Mouse (Mus musculus) left cerebral cortex, postnatal 4 days (tissue): ENCODE data around the gene Gpr4. TPM values are rescaled to one million over a fixed set of nuclear protein-coding genes. Genes with fewer than 3 reads are reported as not detected.
A peak's percentile ranks its signal among the peaks of the same experiment; 100 is the strongest.

Experiments
- microRNA-seq: library from miRNA; unstranded; fragments of <30 nt; microRNA quantifications from one replicate; pipeline ENCODE4 v1.2.0, GENCODE M21; 2022
- total RNA-seq, 2 experiments: library from RNA; stranded (reverse); gene quantifications; 2 replicates each; pipeline ENCODE4 v1.2.3; 2021

Gene Gpr4
- total RNA-seq, 2 experiments from 2014 or later = 3.5 to 4.3 TPM

Small RNA genes lying within 50 kb of the gene (microRNA-seq; reads per million reads assigned to microRNA genes)
- 3,617 reads per million, percentile 88 among the genes with 10 or more reads in this experiment for gene Mir330

Other genes starting within 250 kb of the Gpr4 start
- 1 to 10 TPM; 1.4 to 1.7 TPM for gene Nanos2, start 225.1 kb upstream of the Gpr4 start, total RNA-seq
- 10 to 100 TPM; 18.8 to 20.2 TPM for gene Mypop, start 221.3 kb upstream of the Gpr4 start, total RNA-seq
- gene Irf2bp1, start 208.5 kb upstream of the Gpr4 start, total RNA-seq = 10 to 100 TPM; 56.9 to 60.8 TPM
- gene Foxa3, start 189.0 kb upstream of the Gpr4 start, total RNA-seq = not detected
- gene Sympk, start 188.2 kb upstream of the Gpr4 start, total RNA-seq = 10 to 100 TPM; 87.1 to 96.8 TPM
- gene Rsph6a, start 157.8 kb upstream of the Gpr4 start, total RNA-seq = under 1 TPM; 0.30 to 0.46 TPM
- gene Dmwd, start 136.3 kb upstream of the Gpr4 start, total RNA-seq = 100 to 1,000 TPM; 147 to 151 TPM
- 10 to 100 TPM; 45.3 to 46.5 TPM for gene Dmpk, start 128.7 kb upstream of the Gpr4 start, total RNA-seq
- gene Six5, start 117.9 kb upstream of the Gpr4 start, total RNA-seq = 1 to 10 TPM; 2.2 to 3.3 TPM
- 10 to 100 TPM in 1 of 2 experiments, 1 to 10 TPM in 1; 9.4 to 11.0 TPM for gene Gm4969, start 94.2 kb upstream of the Gpr4 start, total RNA-seq
- gene Fbxo46, start 92.7 kb upstream of the Gpr4 start, total RNA-seq = 10 to 100 TPM; 17.7 to 18.9 TPM
- gene Qpctl, start 63.2 kb upstream of the Gpr4 start, total RNA-seq = 10 to 100 TPM; 17.6 to 19.9 TPM
- gene Snrpd2, start 62.8 kb upstream of the Gpr4 start, total RNA-seq = 100 to 1,000 TPM; 126 to 130 TPM
- gene Gipr, start 46.4 kb upstream of the Gpr4 start, total RNA-seq = 10 to 100 TPM; 22.7 to 25.8 TPM
- gene Eml2, start 36.1 kb upstream of the Gpr4 start, total RNA-seq = 100 to 1,000 TPM; 102 to 106 TPM
- 10 to 100 TPM; 33.8 to 35.0 TPM for gene Opa3, start 15.8 kb downstream of the Gpr4 start, total RNA-seq
- gene Vasp, start 59.3 kb downstream of the Gpr4 start, total RNA-seq = 10 to 100 TPM; 45.3 to 46.6 TPM
- gene Ppm1n, start 67.5 kb downstream of the Gpr4 start, total RNA-seq = under 1 TPM; 0.60 to 0.64 TPM
- gene Rtn2, start 70.1 kb downstream of the Gpr4 start, total RNA-seq = 100 to 1,000 TPM; 154 to 161 TPM
- gene Fosb, start 97.5 kb downstream of the Gpr4 start, total RNA-seq = 1 to 10 TPM; 1.2 to 1.3 TPM
- 10 to 100 TPM; 60.1 to 70.9 TPM for gene Ercc1, start 132.2 kb downstream of the Gpr4 start, total RNA-seq
- 10 to 100 TPM; 15.9 to 18.7 TPM for gene Cd3eap, start 146.9 kb downstream of the Gpr4 start, total RNA-seq
- 1 to 10 TPM; 6.0 to 6.4 TPM for gene Ppp1r13l, start 147.2 kb downstream of the Gpr4 start, total RNA-seq
- 10 to 100 TPM; 46.1 to 62.8 TPM for gene Ercc2, start 169.5 kb downstream of the Gpr4 start, total RNA-seq
- gene Klc3, start 191.6 kb downstream of the Gpr4 start, total RNA-seq = 1 to 10 TPM; 1.2 to 1.3 TPM
- gene Ckm, start 192.2 kb downstream of the Gpr4 start, total RNA-seq = not detected
- 100 to 1,000 TPM; 118 to 119 TPM for gene Mark4, start 246.3 kb downstream of the Gpr4 start, total RNA-seq